Mouse (Mus musculus) neural tube, embryonic 15.5 days (tissue): ENCODE results near the gene Tnfsf10. TPM values are rescaled to one million over a fixed set of nuclear protein-coding genes. Genes with fewer than 3 reads are reported as not detected.

Source experiments
- ATAC-seq: fragments of 200-750 bp; cut with Nextera tagmentation; 2 replicates; pipeline ENCODE4 v1.8.0; 2017; ENCODE audit warnings: mild to moderate bottlenecking, moderate TSS enrichment, moderate library complexity; ENCODE audit not compliant: low FRiP score
- H3K27ac ChIP-seq: fragments of 300-500 bp; sonication (generic); replicated peaks from 2 replicates; pipeline ENCODE4 v1.5.1; 2015; ENCODE audit warnings: mild to moderate bottlenecking, inconsistent platforms
- H3K27me3 ChIP-seq: fragments of 300-500 bp; sonication (generic); replicated peaks from 2 replicates; pipeline ENCODE4 v1.6.1; 2015; ENCODE audit warnings: inconsistent platforms
- H3K36me3 ChIP-seq: fragments of 300-500 bp; sonication (generic); 2 replicates; pipeline ENCODE4 v1.6.1; 2015; ENCODE audit warnings: inconsistent platforms
- H3K4me1 ChIP-seq: fragments of 300-500 bp; sonication (generic); 2 replicates; pipeline ENCODE4 v1.6.1; 2015; ENCODE audit warnings: inconsistent platforms
- H3K4me2 ChIP-seq: fragments of 300-500 bp; sonication (generic); 2 replicates; pipeline ENCODE4 v1.6.1; 2015; ENCODE audit warnings: inconsistent platforms, mild to moderate bottlenecking, moderate library complexity
- H3K4me3 ChIP-seq: fragments of 300-500 bp; sonication (generic); replicated peaks from 2 replicates; pipeline ENCODE4 v1.5.1; 2015; ENCODE audit warnings: mild to moderate bottlenecking, inconsistent platforms
- H3K9ac ChIP-seq: fragments of 300-500 bp; sonication (generic); replicated peaks from 2 replicates; pipeline ENCODE4 v1.6.1; 2015; ENCODE audit warnings: mild to moderate bottlenecking, inconsistent platforms
- H3K9me3 ChIP-seq: fragments of 300-500 bp; sonication (generic); replicated peaks from 2 replicates; pipeline ENCODE4 v1.6.1; 2016; ENCODE audit warnings: inconsistent platforms
- WGBS: fragments of 180-500 bp; shearing (Covaris S2); methylation state at CpG from one replicate; pipeline ENCODE4 v1.1.7; 2015; ENCODE audit warnings: mixed read lengths; 5-methylcytosine and 5-hydroxymethylcytosine counted together
- polyA plus RNA-seq: library from polyadenylated mRNA; unstranded; fragments of >200 nt; fragmentation: Nextera tagmentation; extraction: Ambion mirVana; gene quantifications from 2 replicates; pipeline ENCODE4 v1.2.1, GENCODE M21; 2015

Tnfsf10 gene
- polyA plus RNA-seq, 1 experiment from 2014 or later: 0.09 TPM

DNA sequence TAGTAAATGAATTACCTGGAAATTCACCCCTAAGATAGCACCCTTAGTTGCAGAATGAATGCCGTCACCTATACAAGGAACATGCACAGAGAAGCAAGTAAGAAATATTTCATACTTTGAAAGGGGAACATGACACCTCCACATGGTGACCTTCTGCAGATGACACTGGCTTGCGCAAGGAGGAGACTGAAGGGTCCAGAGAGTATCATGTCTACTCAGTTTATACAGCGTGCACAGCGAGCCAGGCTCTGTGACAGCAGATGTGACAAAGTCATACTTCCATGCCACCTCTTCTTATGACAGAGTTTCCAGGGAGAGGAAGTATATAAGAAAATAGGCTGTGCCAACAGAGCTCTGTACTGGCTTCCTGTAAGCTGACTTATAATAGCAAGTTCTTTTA, 5.4 kb upstream of the Tnfsf10 start:
- no peaks in the 10 kb centered on the region for H3K9me3 ChIP-seq
- no peaks in the 10 kb centered on the region for H3K27me3 ChIP-seq
- H3K27ac ChIP-seq: no peak overlapping the region
- H3K9ac ChIP-seq: no peak overlapping the region
- ATAC-seq: no peak
- H3K36me3 ChIP-seq: no peaks in the 10 kb centered on the region
- WGBS: 94% methylated on average over 4 of the region's 4 CpGs
- H3K4me2 ChIP-seq: no peak overlapping the region
- no peaks in the 10 kb centered on the region for H3K4me1 ChIP-seq
- no peak overlapping the region for H3K4me3 ChIP-seq

GRCm38 (mm10) chr3:27314506-27315164, 2.2 kb upstream of the Tnfsf10 start:
- H3K27me3 ChIP-seq: no peaks in the 10 kb centered on the region
- H3K36me3 ChIP-seq: no peaks in the 10 kb centered on the region
- no peak overlapping the region for H3K27ac ChIP-seq
- H3K9me3 ChIP-seq: no peaks in the 10 kb centered on the region
- WGBS: 64% methylated on average over 2 of the region's 2 CpGs
- no peak overlapping the region for H3K4me2 ChIP-seq
- no peak overlapping the region for H3K9ac ChIP-seq
- H3K4me3 ChIP-seq: no peak overlapping the region
- no peak for ATAC-seq
- H3K4me1 ChIP-seq: peaks cover 7% of the 10 kb centered on the region; the same call in 1 of the 2 replicates

- Histone ChIP-seq H3K9me3 (no peaks in the 10 kb centered on the region), H3K9ac (no peak overlapping the region), H3K4me3 (no peak overlapping the region), H3K27ac (no peak overlapping the region), H3K4me1 (peaks cover 7% of the 10 kb centered on the region; the same call in 1 of the 2 replicates), H3K4me2 (no peak overlapping the region), H3K36me3 (no peaks in the 10 kb centered on the region), H3K27me3 (no peaks in the 10 kb centered on the region)
- ATAC-seq: no peak
- WGBS: 52% methylated on average over 4 of the region's 4 CpGs
These were observed 628 bp downstream of the Tnfsf10 start for GRCm38 (mm10) chr3:27317288-27318024.

DNA sequence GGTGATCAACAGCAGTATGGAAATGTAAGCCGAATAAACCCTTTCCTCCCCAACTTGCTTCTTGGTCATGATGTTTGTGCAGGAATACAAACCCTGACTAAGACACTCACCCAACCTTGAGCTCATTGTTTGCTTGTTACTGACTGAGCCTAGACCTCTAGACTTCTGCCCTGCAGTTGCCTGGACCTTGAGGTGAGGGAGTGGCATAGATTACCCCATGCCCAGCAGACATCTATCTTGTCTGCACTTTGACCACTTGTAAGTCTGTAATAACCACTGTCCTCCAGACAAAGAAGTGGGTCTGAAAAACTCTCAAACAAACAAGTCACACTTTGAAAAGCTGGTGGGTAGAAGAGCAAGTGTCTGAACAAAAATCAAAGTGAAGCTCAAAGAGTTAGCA, 2.8 kb downstream of the Tnfsf10 start:
- ATAC-seq: no peak
- Histone ChIP-seq H3K4me1 (peaks cover 7% of the 10 kb centered on the region; the same call in 1 of the 2 replicates), H3K4me2 (no peak overlapping the region), H3K9ac (no peak overlapping the region), H3K36me3 (no peaks in the 10 kb centered on the region), H3K27ac (no peak overlapping the region), H3K27me3 (no peaks in the 10 kb centered on the region), H3K9me3 (no peaks in the 10 kb centered on the region), H3K4me3 (no peak overlapping the region)
- 100% methylated on average over 1 of the region's 1 CpGs for WGBS

DNA sequence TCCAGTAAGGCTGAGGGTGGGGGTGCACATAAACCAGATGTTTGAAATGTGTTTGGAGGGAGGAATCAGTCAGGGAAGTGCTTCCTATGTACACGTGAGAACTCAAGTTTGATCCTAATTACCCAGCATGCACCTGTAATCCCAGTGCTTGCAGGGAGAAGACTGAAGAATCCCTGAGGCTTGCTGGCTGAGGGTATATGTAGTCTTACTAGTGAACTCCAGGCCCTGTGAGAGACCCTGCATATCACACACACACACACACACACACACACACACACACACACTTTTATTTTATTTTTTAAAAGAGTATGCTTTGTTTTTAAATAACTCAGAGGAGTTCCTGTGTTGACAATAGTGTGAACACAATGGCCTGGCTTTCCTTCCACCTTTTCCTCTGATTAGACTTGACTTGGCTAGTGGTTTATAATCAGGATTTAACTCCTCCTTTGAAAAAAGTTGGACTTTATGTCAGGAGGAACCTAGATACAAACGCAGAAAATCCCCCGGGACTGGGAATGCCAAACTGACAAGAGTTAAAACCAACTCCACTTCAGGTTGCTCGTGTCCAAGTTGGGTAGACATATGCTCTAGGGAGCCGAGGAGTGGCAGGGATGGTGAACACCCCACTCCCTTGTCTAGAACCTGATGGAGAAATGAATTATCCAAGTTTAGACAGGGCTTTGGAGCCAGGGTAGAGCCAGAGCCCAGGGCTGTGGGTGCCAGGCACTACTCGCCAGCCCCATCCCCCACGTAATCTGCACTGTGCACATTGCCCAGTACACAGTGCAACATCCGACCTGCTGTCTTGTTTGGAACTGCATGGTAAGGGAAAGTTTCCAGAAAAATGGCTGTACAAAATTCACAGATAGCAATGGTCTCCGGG, 4.0 kb downstream of the Tnfsf10 start:
- H3K4me2 ChIP-seq: no peak overlapping the region
- 88% methylated on average over 9 of the region's 9 CpGs for WGBS
- no peak for ATAC-seq
- peaks cover 7% of the 10 kb centered on the region; the same call in 1 of the 2 replicates for H3K4me1 ChIP-seq
- no peaks in the 10 kb centered on the region for H3K9me3 ChIP-seq
- no peak overlapping the region for H3K4me3 ChIP-seq
- no peaks in the 10 kb centered on the region for H3K27me3 ChIP-seq
- no peak overlapping the region for H3K9ac ChIP-seq
- H3K27ac ChIP-seq: no peak overlapping the region
- no peaks in the 10 kb centered on the region for H3K36me3 ChIP-seq

- Histone ChIP-seq H3K36me3 (no peaks in the 10 kb centered on the region), H3K4me2 (no peak overlapping the region), H3K9ac (no peak overlapping the region), H3K27me3 (no peaks in the 10 kb centered on the region), H3K4me1 (no peaks in the 10 kb centered on the region), H3K4me3 (no peak overlapping the region), H3K9me3 (no peaks in the 10 kb centered on the region), H3K27ac (no peak overlapping the region)
- WGBS: 90% methylated on average over 9 of the region's 9 CpGs
- no peak for ATAC-seq
These were observed 5.8 kb downstream of the Tnfsf10 start for GRCm38 (mm10) chr3:27322591-27322990.

GRCm38 (mm10) chr3:27323551-27323950, 6.7 kb downstream of the Tnfsf10 start:
- Histone ChIP-seq H3K4me1 (no peaks in the 10 kb centered on the region), H3K9ac (no peak overlapping the region), H3K9me3 (no peaks in the 10 kb centered on the region), H3K4me2 (no peak overlapping the region), H3K27me3 (no peaks in the 10 kb centered on the region), H3K27ac (no peak overlapping the region), H3K4me3 (no peak overlapping the region), H3K36me3 (no peaks in the 10 kb centered on the region)
- ATAC-seq: no peak
- 71% methylated on average over 5 of the region's 5 CpGs for WGBS

- Histone ChIP-seq H3K36me3 (no peaks in the 10 kb centered on the region), H3K4me2 (no peak overlapping the region), H3K9me3 (no peaks in the 10 kb centered on the region), H3K27ac (no peak overlapping the region), H3K4me1 (no peaks in the 10 kb centered on the region), H3K27me3 (no peaks in the 10 kb centered on the region), H3K4me3 (no peak overlapping the region), H3K9ac (no peak overlapping the region)
- WGBS: 77% methylated on average over 4 of the region's 4 CpGs
- ATAC-seq: no peak
These were observed 9.9 kb downstream of the Tnfsf10 start for GRCm38 (mm10) chr3:27326633-27327191.

DNA sequence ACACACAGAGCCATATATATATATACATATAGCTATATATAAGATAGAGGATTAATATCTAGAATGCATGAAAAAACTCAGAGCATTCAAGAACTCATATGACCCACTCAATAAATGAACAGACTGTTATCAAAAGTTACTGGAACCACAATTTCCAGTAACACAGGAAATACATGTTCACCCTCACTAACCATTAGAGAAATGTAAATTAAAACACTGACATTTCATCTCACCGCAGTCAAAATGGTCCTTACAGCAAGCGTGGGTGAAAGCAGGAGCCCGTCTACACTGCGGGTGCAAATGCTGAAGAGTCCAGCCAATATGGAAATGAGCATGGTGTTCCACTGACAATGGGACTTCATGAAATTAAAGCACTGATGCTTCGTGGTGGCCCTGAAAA, 13.9 kb downstream of the Tnfsf10 start:
- no peak for ATAC-seq
- Histone ChIP-seq H3K9me3 (no peaks in the 10 kb centered on the region), H3K27ac (no peak overlapping the region), H3K4me1 (no peaks in the 10 kb centered on the region), H3K36me3 (no peaks in the 10 kb centered on the region), H3K27me3 (no peaks in the 10 kb centered on the region), H3K4me3 (no peak overlapping the region), H3K9ac (no peak overlapping the region), H3K4me2 (no peak overlapping the region)
- WGBS: 90% methylated on average over 5 of the region's 5 CpGs

GRCm38 (mm10) chr3:27338437-27338836, 21.6 kb downstream of the Tnfsf10 start:
- Histone ChIP-seq H3K36me3 (no peaks in the 10 kb centered on the region), H3K4me1 (no peaks in the 10 kb centered on the region), H3K4me2 (no peak overlapping the region), H3K27me3 (no peaks in the 10 kb centered on the region), H3K27ac (no peak overlapping the region), H3K9me3 (no peaks in the 10 kb centered on the region), H3K9ac (no peak overlapping the region), H3K4me3 (no peak overlapping the region)
- no peak for ATAC-seq
- 37% methylated on average over 6 of the region's 6 CpGs for WGBS

DNA sequence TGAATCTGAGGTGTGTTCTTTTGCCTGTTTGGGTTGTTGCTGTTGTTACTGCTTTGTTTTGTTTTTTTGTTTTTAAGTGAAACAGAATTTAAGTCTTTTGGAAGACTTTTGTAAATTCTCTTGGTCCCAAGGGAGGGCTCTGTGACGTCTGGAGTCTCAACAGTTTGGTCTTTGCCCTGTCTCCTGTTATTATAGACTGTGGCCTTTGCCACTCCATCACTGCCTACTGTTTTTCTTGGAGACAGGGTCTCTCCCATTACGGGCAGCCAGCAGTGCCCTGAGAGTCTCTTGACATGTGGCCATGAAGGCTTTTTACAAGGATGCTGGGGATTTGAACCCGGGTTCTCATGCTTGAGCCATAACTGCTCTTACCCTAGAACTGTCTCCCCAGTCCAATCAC, 22.1 kb downstream of the Tnfsf10 start:
- Histone ChIP-seq H3K4me3 (no peak overlapping the region), H3K27ac (no peak overlapping the region), H3K36me3 (no peaks in the 10 kb centered on the region), H3K4me2 (no peak overlapping the region), H3K27me3 (no peaks in the 10 kb centered on the region), H3K4me1 (no peaks in the 10 kb centered on the region), H3K9ac (no peak overlapping the region), H3K9me3 (no peaks in the 10 kb centered on the region)
- ATAC-seq: no peak
- 74% methylated on average over 3 of the region's 3 CpGs for WGBS
